Comparison of ENCODE assay signal across 8 mouse cellular contexts in genomic region chr11:23008181-23008823, GRCm38 (mm10). TPM values are rescaled to one million over a fixed set of nuclear protein-coding genes. Genes with fewer than 3 reads are reported as not detected.
DNase-seq lines count a peak whose midpoint lies in the region; ATAC-seq and TF ChIP-seq lines count a peak whose summit lies in the region.

No protein-coding gene starts in this region.

- H3K36me3 ChIP-seq in hindbrain, postnatal 0 days (ENCODE audit: insufficient read depth, low read length): peaks cover 10% of the 10 kb centered on the region

- DNase-seq in ZHBTc4 (ENCODE audit: low read depth, low spot score): peak; percentile 97
- DNase-seq in cerebellum, postnatal 4 days (ENCODE audit: low spot score in 2 of 2): peak; percentile 53 to 78
- DNase-seq in gastrocnemius, adult 2 months: peak; percentile 89
- DNase-seq in hindbrain, postnatal 0 days (ENCODE audit: low spot score): peak; percentile 93
- peak; percentile 72 to 77 for DNase-seq in left cerebral cortex, adult 8-10 months (ENCODE audit: low spot score in 2 of 2)
- DNase-seq in right cerebral cortex, adult 18-20 months: peak; percentile 85
- peak; percentile 77 for DNase-seq in urinary bladder, adult 2 months (ENCODE audit: low spot score)

- peak overlapping the region; percentile 93 for H3K27ac ChIP-seq in gastrocnemius, adult 2 months
- peak overlapping the region; percentile 95 for H3K27ac ChIP-seq in hindbrain, postnatal 0 days

- peak overlapping the region; percentile 58 for H3K4me2 ChIP-seq in hindbrain, postnatal 0 days (ENCODE audit: low read depth, low read length)

- peak overlapping the region; percentile 93 for H3K4me3 ChIP-seq in gastrocnemius, adult 2 months
- peak overlapping the region; percentile 57 for H3K4me3 ChIP-seq in hindbrain, postnatal 0 days (ENCODE audit: low read length)

- peak; percentile 47 for TF ChIP-seq CTCF in gastrocnemius, adult 2 months (IDR thresholded peaks at IDR 0.05)
- TF ChIP-seq CTCF in hindbrain, postnatal 0 days (IDR thresholded peaks at IDR 0.05; ENCODE audit: low read depth): peak; percentile 29; the same call in 1 of the 2 replicates

- no peaks in the 10 kb centered on the region for H3K9me3 ChIP-seq in hindbrain, postnatal 0 days (ENCODE audit: low read length)

- no peaks in the 10 kb centered on the region for H3K27me3 ChIP-seq in hindbrain, postnatal 0 days (ENCODE audit: insufficient read depth, low read length)

- peak overlapping the region; percentile 59 for H3K9ac ChIP-seq in hindbrain, postnatal 0 days (replicated peaks; ENCODE audit: low read length)

- under 1% methylated on average over 40 of the region's 40 CpGs for WGBS in hindbrain, postnatal 0 days

- peak; percentile 93 for ATAC-seq in hindbrain, postnatal 0 days
- ATAC-seq in megakaryocyte, adult 5-6 weeks (ENCODE audit: poor library complexity, severe bottlenecking): peak; percentile 84

- intact Hi-C loops in gastrocnemius, adult 2 months (cut with DNase I): loop anchor here (5.0 kb wide), 4 partner anchors 59 to 264 kb away; partner anchors contain the start of gene Xpo1

- no peaks in the 10 kb centered on the region for H3K4me1 ChIP-seq in hindbrain, postnatal 0 days (ENCODE audit: insufficient read depth, low read length)

RNA-seq across cellular contexts. Expression of gene Fam161a, which starts 1.0 kb away (rescaled TPM):
- 1 to 10 TPM; 1.9 to 3.0 TPM for total RNA-seq in gastrocnemius, adult 2 months (2021)
- total RNA-seq in hindbrain, postnatal 0 days (2014; rRNA removed): 2.9 and 10.7 TPM in 2 replicates
- polyA plus RNA-seq in hindbrain, postnatal 0 days (2015; fragmentation: Nextera tagmentation; extraction: Ambion mirVana): 4.9 and 6.8 TPM in 2 replicates
- total RNA-seq in left cerebral cortex, adult 8-10 months (2022): 1 to 10 TPM; 3.9 to 6.6 (median 5.2) TPM
- 3.5 and 4.1 TPM in 2 replicates for total RNA-seq in megakaryocyte, adult 5-6 weeks (2015)
- 2.6 and 3.5 TPM in 2 replicates for total RNA-seq in megakaryocyte, adult 5-6 weeks (2017)
- polyA plus RNA-seq in urinary bladder, adult 2 months (2012; rRNA removed): 14.9 and 17.4 TPM in 2 replicates

RNA-seq across cellular contexts. Expression of gene Cct4, which starts 18.0 kb away (rescaled TPM):
- 100 to 1,000 TPM in 1 of 2 experiments, 10 to 100 TPM in 1; 99.6 to 110 TPM for total RNA-seq in gastrocnemius, adult 2 months (2021)
- total RNA-seq in hindbrain, postnatal 0 days (2014; rRNA removed): 128 and 143 TPM in 2 replicates
- 219 and 220 TPM in 2 replicates for polyA plus RNA-seq in hindbrain, postnatal 0 days (2015; fragmentation: Nextera tagmentation; extraction: Ambion mirVana)
- 100 to 1,000 TPM in 1 of 4 experiments, 10 to 100 TPM in 3; 89.2 to 103 (median 95.6) TPM for total RNA-seq in left cerebral cortex, adult 8-10 months (2022)
- total RNA-seq in megakaryocyte, adult 5-6 weeks (2015): 184 and 193 TPM in 2 replicates
- total RNA-seq in megakaryocyte, adult 5-6 weeks (2017): 137 and 141 TPM in 2 replicates
- 96.2 and 112 TPM in 2 replicates for polyA plus RNA-seq in urinary bladder, adult 2 months (2012; rRNA removed)

RNA-seq across cellular contexts. Expression of gene Commd1, which starts 26.1 kb away (rescaled TPM):
- 100 to 1,000 TPM in 1 of 2 experiments, 10 to 100 TPM in 1; 89.3 to 105 TPM for total RNA-seq in gastrocnemius, adult 2 months (2021)
- 11.6 and 15.5 TPM in 2 replicates for total RNA-seq in hindbrain, postnatal 0 days (2014; rRNA removed)
- 242 and 247 TPM in 2 replicates for polyA plus RNA-seq in hindbrain, postnatal 0 days (2015; fragmentation: Nextera tagmentation; extraction: Ambion mirVana)
- 10 to 100 TPM; 32.2 to 47.5 (median 36.8) TPM for total RNA-seq in left cerebral cortex, adult 8-10 months (2022)
- 138 TPM in 2 replicates for total RNA-seq in megakaryocyte, adult 5-6 weeks (2015)
- total RNA-seq in megakaryocyte, adult 5-6 weeks (2017): 98.5 and 129 TPM in 2 replicates
- polyA plus RNA-seq in urinary bladder, adult 2 months (2012; rRNA removed): 68.5 and 79.7 TPM in 2 replicates

RNA-seq across cellular contexts. Expression of gene Gm28048, which starts 26.4 kb away (rescaled TPM):
- 1 to 10 TPM; 1.8 to 2.1 TPM for total RNA-seq in gastrocnemius, adult 2 months (2021)
- total RNA-seq in hindbrain, postnatal 0 days (2014; rRNA removed): not detected in 2 replicates
- polyA plus RNA-seq in hindbrain, postnatal 0 days (2015; fragmentation: Nextera tagmentation; extraction: Ambion mirVana): 3.2 and 3.4 TPM in 2 replicates
- total RNA-seq in left cerebral cortex, adult 8-10 months (2022): 10 to 100 TPM; 11.1 to 24.0 (median 16.0) TPM
- 58.7 and 62.6 TPM in 2 replicates for total RNA-seq in megakaryocyte, adult 5-6 weeks (2015)
- 31.5 and 36.8 TPM in 2 replicates for total RNA-seq in megakaryocyte, adult 5-6 weeks (2017)
- polyA plus RNA-seq in urinary bladder, adult 2 months (2012; rRNA removed): 7.6 and 7.9 TPM in 2 replicates

RNA-seq across cellular contexts. Expression of gene Zrsr1, which starts 36.5 kb away (rescaled TPM):
- 10 to 100 TPM; 20.7 to 20.9 TPM for total RNA-seq in gastrocnemius, adult 2 months (2021)
- total RNA-seq in hindbrain, postnatal 0 days (2014; rRNA removed): 16.7 and 20.6 TPM in 2 replicates
- polyA plus RNA-seq in hindbrain, postnatal 0 days (2015; fragmentation: Nextera tagmentation; extraction: Ambion mirVana): 8.4 and 9.1 TPM in 2 replicates
- 10 to 100 TPM; 63.0 to 78.1 (median 72.0) TPM for total RNA-seq in left cerebral cortex, adult 8-10 months (2022)
- total RNA-seq in megakaryocyte, adult 5-6 weeks (2015): 7.2 and 7.4 TPM in 2 replicates
- total RNA-seq in megakaryocyte, adult 5-6 weeks (2017): 11.7 and 15.4 TPM in 2 replicates
- 20.5 and 27.6 TPM in 2 replicates for polyA plus RNA-seq in urinary bladder, adult 2 months (2012; rRNA removed)

Comparison
In these comparisons a context has a peak if more than half of its experiments do, and no peak if none do; other contexts are left out.
1. Peak in every context shown above with its lines: DNase-seq, ATAC-seq, H3K4me3 ChIP-seq and H3K27ac ChIP-seq.